Mouse (Mus musculus) ES-Bruce4 (cell line): ENCODE data around the gene Lonrf2.

ENCODE experiments used
- CTCF ChIP-seq: IDR thresholded peaks from one replicate; pipeline ENCODE4 v1.8.1; 2011; ENCODE audit warnings: low read depth, low read length
- EP300 ChIP-seq: IDR thresholded peaks from 2 replicates; pipeline ENCODE4 v1.6.1; 2011; ENCODE audit warnings: low read depth, low read length; ENCODE audit not compliant: insufficient read depth
- POLR2A ChIP-seq: IDR thresholded peaks from one replicate; pipeline ENCODE4 v1.8.1; 2011; ENCODE audit warnings: low read length; ENCODE audit not compliant: insufficient read depth

GRCm38 (mm10) chr1:38842861-38843260, 6.3 kb upstream of the Lonrf2 start:
- TF ChIP-seq EP300 (no peak), CTCF (no peak), POLR2A (no peak)
